Mouse (Mus musculus) cerebellum, postnatal 36 days (tissue): ENCODE results near the gene Map3k6.
A peak's percentile ranks its signal among the peaks of the same experiment; 100 is the strongest.

Experiments used
- DNase-seq, 2 experiments: peaks; one replicate each; pipeline ENCODE4 v3.0.0; 2021 to 2022; ENCODE audit warnings: mixed read lengths in 2 of 2

Map3k6 gene

DNA sequence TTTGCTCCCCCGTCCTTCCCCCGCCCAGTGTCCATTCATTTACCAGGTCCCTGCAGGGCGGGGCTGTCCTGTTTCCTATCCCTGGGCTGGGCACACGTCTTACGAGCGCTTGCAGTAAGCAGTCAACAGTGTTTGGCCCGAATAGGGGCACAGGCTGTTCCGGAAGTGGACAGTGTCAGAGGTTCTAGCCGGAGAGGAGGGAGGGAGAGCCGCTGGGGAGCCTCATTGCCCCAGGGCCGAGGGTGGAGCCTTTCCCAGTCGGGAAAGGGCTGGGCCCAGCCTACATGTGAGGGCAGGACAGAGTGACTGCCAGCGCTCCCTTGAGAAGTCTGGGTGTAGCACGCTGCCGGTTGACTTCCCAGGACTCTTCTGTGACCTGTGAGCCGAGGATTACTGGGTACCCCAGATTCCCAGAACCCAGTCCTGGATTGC is at the start of gene Map3k6:
Gene Map3k6 (plus strand): TSS at position 329 of the 432 bp plus-strand sequence.
- no peak for DNase-seq

DNA sequence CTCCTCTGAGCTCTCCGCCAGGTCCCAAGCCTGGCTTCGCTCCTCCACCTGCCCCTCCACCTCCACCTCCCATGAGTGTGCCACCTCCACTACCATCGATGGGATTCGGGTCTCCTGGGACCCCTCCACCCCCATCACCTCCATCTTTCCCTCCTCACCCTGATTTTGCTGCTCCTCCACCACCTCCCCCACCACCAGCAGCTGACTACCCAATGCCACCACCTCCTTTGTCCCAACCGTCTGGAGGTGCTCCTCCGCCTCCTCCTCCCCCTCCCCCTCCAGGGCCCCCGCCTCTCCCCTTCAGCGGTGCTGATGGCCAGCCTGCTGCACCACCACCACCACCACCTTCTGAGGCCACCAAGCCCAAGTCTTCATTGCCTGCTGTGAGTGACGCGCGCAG is 46.1 kb upstream of the Map3k6 start:
- no peak for DNase-seq

DNA sequence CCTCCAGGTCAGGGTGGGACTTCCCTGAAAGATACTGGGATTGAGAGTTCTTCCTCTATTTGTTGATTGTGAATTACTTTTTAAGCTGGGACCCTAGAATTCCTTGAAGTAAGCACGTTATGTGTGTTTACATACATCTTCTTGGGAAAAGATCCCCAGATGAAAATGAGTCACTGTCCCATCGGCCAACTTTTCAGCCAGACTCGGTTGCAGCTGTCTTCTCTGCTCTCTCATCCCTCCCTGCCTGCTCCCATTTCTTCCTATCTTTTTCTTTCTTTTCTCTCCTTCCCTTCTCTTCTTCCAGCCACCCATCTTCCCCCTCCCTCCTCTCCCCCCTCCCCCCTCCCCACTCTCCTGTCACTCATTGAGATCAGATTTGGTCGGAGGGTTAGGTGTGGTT is 45.6 kb upstream of the Map3k6 start:
- no peak for DNase-seq

DNA sequence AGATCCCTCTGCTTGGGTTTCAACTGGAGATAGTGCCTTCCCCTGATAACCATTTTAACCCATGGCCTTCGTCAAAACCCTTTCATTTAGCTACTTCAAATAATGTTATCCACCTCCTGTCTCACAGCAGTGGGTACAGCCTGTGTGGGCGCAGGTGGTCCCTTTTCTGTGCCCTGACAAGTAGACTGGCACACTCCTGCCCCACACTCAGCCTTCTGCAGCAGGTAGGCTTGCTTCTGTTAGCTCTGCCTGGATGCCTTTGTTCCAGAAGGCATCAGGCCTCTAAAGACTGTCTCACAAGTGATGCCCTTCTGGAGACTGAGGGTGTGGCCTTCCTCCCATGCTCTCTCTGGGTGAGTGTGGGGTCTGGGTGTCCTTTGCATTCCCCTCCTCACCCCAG is 44.5 kb upstream of the Map3k6 start:
- no peak for DNase-seq

DNA sequence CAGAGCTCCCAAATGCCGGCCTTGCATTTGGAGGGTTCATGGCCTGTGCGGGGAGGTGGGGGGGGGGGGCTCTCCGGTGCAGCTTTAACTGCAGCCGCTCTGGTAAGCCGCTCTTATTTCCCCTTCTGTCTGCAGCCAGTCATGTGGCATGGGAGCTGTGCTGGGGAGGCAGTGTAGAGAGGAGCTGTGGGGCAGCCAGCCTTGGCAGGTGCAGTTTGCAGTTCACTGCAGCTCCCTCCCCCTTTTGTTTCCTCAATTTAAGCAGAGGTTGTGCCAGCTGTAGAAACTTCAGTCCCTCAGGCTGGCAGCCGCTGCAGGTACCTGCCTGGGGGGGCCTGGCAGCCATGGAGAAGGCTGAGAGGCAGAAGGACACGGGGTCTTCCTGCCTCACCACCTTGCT is 43.8 kb upstream of the Map3k6 start:
- no peak for DNase-seq

DNA sequence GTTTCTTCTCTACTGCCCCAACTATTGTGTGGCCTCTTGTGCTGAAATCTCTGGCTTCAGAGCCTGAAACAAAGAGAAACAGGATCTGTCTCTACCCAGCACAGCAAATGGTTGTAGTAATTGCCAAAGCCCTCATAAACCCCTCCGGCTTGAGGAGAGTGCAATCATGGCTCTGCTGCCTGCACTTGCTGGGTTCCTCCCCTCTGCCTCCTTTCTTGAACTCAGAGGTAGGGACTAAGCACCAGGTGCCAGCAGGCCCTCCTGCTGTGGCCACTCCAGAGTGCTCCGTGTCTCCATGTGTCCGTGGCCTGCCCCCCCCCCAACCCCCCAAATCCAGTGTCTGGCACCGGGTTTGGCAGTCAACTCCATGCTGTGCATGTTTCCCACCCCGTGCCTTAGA is 43.3 kb upstream of the Map3k6 start:
- no peak for DNase-seq

DNA sequence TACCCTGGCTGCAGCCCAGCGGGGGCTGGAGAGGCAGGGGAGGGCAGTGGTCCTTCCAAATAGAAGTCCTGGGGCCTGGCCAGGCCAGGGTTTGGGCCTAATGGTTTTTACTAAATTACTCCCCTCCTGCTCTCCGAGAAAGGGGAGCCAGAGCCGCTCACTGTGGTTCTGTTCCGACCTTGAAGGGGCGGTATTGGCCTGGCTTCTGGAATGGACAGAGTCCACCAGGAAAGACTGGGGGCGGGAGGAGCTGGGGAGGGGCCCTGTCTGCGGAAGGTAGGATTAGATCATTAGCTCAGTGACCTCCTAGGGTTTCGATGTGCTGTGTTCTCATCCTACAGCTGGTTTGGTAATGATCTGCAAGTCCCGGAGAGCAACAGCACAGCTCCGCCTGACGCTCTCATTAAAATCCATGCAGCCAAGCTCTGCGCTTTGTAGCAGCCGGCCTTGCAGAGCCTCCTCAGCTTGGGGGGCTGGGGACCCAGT is 42.8 kb upstream of the Map3k6 start:
- no peak for DNase-seq

DNA sequence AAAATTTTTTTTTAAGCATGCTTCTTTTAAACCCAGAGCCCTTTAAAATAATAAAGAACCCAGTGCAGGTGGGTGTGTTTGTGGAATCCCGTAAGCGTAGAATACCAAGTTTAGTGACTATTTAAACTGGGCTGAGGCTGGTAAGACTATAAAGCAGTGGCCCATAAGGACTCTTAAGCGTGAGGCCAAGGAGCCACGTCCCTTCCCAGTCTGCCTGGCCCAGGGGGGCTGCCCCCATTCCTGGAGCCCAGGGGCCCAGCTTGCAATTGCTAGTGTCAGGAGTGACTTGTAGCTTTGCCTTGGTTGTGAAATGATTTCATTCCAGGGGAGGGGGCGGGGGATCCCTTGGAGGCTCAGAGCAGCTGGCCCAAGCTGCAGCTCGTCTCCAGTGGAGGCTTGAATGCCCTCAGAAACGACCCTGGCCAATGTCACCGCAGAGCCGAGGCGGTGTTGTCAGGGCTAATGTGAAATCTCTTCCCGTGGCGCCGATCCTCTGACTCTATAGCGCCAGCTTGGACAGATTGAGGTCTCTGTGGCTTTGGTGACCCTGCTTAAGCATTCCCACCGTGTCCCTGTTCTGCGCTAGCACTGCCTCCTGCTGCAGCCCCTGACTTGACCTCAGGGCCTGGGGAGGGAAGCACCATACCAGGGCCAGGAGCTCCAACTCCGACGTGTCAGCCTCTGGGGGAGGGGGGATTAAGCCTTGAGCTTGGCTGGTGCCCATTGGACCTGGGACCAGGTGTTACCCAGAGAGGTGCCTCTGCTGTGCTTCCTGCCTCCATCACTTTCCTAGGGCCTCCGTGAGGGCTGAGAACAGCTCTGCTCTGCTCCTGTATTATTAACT is 42.1 kb upstream of the Map3k6 start:
- no peak for DNase-seq

DNA sequence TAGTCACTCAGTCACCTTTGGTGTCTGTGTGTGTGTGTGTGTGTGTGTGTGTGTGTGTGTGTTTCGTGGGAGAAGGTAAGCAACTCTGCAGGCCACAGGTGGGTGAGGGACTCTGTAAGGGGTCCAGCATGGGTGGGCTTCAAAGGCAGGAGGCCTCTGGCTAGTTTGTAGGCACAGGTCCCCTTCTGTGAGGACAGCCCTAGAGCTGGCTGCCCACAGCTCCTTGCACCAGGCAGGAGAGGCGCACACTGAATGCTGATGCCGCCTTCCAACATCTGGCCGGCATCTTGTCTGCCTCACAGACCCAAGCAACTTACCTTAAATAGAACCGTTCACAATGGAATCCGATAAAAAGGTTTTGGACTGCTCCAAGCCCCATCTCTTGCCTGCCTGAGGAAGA is 40.9 kb upstream of the Map3k6 start:
- no peak for DNase-seq

DNA sequence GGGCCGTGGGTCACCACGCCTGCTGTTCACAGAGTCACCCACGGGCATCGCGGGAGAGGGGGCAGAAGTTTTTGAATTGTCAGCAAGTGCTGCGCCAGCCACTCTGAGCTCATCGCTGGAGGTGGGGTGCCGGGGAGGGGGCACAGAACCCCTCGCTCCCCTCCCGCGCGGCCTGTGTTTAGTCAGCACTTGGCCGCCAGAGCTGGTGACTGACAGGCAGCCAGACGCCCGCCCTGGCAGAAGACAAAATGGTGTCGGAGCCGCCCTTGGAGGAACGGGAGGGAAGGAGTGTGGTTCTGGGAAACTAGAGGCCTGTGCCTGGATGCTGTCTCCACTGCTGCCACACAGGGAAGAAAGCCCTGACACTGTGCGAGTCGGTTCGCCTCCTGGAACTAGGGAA is 40.3 kb upstream of the Map3k6 start:
- DNase-seq = peak in 1 of 2 experiments; percentile 43

DNA sequence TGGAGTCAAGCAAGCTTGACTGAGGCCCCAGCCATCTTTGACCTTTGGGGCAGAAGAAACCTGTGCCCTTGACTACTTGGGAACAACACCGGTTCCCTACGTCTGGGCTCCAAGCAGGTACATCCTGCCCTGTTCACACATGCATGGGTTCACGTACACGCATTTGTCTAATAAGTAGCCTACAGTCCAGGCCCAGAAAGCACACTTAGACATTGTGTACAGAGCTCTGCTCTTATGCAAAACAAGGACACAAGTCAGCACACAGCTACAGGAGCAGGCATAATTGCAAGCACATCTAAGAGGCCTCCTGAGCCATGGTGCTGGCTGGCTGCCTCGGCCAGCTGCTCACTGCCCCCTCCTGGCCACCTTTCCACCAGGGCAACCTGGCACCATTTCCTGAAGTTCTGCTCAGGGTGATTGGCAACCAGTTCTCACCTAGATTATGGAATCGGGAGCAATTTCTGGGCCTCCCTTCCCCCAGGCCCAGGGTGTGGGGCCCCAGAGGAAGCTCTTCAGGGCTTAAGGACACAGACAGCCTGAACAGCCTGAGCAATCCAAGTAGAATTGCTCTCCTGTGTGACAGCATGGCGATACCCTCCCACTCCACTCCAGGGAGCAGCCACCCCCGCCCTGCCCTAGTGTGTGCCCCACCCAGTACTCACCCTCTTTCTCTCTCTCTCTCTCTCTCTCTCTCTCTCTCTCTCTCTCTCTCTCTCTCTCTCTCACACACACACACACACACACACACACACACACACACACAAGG is 39.4 kb upstream of the Map3k6 start:
- peak; percentile 81 to 84 for DNase-seq

DNA sequence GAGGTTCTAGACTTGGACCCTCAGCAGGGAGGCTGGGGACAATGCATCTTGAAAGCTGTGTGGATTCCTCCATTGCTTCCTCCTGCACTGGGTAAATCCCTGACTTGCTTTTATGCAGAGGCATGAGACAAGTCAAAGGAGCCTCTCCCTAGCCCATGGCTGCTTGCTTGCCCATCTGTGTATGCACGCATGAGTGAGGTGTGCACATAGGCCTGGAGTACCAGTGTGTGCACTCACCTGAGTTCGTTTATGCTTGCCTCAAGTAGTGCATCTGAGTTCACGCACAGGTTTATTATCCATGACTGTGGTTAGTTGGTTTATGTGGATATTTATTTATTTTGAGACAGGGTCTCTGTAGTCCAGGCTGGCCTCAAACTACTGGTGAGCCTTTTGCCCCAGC is 38.4 kb upstream of the Map3k6 start:
- DNase-seq = no peak

DNA sequence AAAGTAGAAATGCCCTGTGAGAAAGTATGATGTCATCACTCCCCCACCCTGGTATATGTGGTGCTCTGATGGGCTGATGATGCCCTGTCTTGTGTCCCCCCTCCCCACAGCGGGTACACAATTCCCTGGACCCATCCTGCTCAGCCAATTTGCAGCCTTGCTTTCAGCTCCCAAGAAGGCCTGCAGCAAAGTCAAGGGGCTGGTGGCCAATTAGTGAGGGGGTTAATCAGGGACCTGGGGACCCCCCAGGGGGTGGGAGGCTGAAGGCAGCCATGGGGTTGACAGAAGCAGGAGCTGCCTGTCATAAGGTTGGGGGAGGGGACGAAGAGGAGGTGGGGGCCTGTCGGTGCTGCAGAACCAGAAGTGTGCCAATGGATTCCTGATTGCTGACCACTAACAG is 37.0 kb upstream of the Map3k6 start:
- no peak for DNase-seq

DNA sequence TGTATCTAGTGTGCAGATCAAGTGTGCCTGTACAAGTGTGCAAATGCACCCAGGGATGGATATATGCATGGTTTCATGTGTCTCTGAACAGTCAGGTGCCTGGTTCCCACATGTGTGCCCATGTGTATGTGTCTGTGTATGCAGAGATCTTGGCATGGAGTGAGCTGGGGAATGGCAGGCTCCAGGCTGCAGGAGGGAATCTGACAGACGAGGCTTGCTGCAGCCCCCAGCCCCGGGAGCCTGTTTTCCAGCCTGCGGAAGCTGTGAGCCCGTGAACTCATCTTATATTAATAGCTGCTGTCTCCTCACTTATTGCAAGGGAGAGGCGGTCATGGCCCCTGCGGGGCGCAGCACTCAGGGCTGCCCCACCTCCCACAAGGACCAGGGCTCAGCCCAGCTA is 36.2 kb upstream of the Map3k6 start:
- no peak for DNase-seq

DNA sequence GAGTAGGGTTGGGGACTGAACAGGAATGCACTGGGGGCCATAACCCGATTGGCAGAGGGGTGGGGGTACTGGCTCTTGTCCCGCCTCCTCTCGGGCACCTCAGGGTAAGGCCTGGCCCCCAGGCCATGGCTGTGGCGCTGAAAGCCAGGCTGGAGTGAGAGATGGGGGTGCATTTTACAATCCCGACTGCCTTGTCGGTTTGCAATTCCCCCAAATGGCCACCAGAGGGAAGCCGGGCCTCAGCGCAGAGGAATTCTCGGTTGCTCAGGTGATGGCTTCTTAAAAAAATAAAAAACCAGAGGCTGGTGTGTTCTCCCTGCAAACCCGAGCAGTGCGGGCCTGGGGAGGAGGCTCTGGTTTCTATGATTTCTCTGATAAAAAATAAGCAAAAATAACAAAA is 31.3 kb upstream of the Map3k6 start:
- DNase-seq = peak; percentile 71 to 72

DNA sequence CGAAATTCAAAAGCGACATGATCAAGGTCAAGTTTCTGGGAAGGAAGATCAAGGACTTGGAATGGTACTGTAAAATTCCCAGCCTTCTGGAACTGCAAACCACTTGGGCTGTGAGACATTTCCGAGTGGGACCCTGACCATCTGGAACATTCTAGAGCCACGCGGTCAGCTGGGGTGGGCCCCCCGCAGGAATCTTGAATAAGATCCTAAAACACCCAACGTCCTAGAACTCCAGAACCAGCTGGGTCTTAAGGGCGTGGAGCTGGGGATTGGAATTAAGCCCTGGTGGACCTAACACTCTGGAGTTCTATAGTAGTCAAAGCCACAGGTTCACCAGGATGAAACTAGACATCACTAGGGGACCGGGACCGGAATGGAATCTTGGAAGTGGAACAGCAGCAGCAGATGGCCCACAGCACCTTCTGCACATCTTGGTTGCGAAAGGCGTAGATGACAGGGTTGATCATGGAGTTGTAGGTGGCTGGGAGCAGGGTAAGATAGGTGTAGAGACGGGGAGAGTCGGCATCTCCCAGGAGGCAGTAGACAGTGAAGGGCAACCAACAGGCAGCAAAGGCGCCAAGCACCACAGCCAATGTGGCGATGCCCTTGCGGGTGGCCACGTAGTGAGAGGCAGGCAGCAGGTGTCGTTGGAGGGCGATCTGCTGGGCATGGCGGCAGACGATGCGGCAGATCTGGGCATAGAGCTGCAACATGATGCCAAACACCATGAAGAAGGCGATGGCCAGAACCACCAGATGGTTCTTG is 30.4 kb upstream of the Map3k6 start:
- DNase-seq = peak in 1 of 2 experiments; percentile 26

DNA sequence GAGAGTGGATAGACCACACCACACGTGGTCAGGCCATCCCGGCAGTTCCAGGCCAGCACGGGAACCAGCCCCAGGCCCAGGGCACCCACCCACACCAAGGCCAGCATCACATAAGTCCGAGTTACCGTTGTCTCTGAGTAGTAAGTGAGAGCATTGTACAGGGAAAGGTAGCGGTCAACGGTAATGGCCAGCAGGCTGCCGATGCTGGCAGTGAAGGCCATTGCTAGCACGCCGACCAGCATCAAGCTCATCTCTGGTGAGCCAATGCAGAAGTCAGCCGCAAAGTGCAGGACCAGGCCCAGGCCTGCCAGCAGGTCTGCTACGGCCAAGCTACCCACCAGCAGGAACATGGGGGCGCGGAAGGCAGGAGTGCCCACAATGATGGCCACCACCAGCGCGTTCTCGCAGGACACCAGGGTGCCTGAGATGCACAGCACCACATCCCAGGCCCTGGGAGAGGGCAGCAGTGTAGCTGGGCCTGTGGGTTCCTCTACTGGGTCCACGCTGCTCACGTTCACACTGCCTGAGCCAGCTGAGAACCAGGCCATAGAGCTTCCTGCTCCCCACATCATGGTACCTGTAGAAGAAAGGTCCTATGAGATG is 29.7 kb upstream of the Map3k6 start:
- DNase-seq = no peak

DNA sequence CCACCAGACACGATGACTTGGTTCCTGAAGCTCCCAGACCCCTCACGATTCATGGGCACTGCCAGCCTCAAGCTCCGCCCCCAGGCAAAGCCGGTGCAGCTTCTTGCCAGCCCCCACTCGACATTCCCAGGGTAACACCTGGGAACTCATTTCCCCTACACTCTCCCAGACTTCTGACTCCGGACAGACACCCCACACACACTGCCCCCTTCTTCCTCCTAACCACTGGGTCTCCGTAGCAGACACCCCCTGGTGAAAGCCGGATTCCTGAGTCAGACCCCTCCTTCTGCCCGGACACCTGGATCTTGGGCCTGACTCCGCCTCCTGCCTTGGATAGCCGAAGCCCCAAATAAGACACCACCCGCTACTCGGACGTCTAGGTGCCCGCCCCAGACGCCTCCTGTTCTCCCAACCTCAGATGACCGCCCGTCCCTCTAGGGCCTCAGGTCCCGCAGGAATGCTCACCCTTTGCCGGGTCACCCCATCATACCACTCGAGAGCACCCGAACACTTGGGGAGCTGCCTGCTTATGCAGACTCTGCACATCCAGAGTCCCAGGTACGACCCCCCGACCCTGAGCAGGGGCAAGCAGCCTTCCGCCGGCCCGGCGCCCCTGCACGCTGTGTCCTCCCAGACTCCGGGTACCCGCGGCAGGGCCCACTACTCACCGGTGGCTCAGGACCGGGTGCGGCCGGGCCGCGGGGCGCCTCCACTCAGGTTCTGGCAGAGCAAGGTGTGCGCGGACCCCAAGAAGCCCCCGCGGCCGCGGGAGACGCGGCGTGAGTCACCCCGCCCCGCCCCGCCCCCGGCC is 28.7 kb upstream of the Map3k6 start, which contains the start of the genes Cd164l2 and Gpr3:
Gene Cd164l2 (plus strand): TSS at position 381 of the 811 bp plus-strand sequence.
Gene Gpr3 (minus strand): TSS at position 786 of the 811 bp plus-strand sequence.
- peak in 1 of 2 experiments; percentile 33 for DNase-seq

DNA sequence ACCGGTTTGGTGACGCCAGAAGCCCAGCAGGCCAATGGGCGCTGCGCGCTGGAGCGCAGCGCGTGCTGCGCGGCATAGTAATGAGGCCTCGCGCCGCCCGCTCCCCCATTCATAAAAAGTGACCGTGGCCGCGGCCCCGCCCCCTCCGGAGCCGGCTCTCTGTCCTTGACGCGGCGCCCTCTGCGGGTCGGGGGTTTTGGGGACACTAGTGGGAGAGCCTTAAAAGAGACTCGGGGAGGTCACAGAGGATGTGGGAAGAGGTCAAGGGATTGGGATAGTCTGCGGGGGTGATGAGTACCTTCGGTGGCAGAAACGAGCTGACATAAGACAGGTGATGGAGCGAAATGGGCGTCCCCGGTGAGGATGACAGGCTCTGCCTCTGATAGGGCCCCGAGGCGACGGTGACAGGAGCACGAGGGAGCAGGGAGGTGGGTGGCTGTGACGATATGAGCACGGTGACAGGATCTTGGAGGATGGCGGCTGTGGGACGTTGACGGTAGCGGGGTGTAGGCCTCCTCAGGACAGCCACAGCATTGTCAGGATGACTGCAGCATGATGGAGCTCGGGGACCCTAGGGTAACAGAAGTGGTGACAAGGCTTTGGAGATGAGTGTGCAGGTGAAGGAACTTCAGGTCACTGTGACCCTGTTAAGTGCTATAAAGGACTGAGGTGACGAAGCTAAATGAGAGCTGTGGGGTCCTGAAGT is 27.9 kb upstream of the Map3k6 start:
- DNase-seq = peak; percentile 82 to 86

DNA sequence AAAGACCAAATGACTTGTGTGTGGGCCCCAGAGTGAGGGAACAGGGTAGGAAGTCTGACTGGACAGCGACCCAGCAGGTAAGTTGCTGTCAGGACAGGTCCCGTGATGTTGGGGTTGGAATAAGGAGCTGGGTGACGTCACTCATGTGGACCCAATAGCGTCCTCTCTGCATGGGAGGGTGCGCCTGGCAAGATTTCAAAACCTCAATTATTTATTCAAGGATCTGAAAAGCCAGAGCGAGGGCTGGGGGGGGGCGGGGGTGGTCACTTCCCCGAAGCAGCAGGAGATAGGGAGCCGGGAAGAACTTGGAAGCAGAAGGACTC is 27.4 kb upstream of the Map3k6 start:
- DNase-seq = peak; percentile 32 to 48

DNA sequence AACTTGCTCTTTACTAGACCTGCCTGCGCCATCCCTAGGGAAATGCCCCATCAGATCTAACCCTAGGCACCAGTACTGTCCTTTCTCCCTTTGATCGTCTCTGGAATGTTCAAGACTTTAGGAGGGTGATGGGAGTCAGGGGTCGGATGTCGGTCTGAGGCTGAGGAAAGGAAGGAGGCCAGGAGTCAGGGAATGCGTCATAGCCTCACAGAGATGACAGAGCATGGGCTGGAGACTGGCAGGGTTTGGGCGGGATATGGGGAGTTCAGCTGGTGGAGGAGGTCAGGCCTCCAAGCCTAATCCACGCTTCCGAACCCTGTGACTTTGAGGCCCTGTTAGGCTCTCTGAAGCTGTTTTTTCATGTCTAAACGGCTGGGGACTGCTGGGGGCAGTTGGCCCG is 27.0 kb upstream of the Map3k6 start:
- DNase-seq = no peak
